Mouse (Mus musculus) lung, embryonic 14.5 days (tissue): ENCODE measurements around the gene Grin3b. TPM values are rescaled to one million over a fixed set of nuclear protein-coding genes. Genes with fewer than 3 reads are reported as not detected.

Source experiments
- ATAC-seq: fragments of 200-750 bp; cut with Nextera tagmentation; 2 replicates; pipeline ENCODE4 v1.8.0; 2017; ENCODE audit warnings: mild to moderate bottlenecking, moderate TSS enrichment, moderate library complexity; ENCODE audit not compliant: insufficient read depth
- DNase-seq: peaks from one replicate; pipeline ENCODE4 v3.0.0-alpha.2; 2015
- H3K27ac ChIP-seq: fragments of 300-500 bp; sonication (generic); 2 replicates; pipeline ENCODE4 v1.5.1; 2014; ENCODE audit warnings: low read depth, mild to moderate bottlenecking, moderate library complexity
- H3K27me3 ChIP-seq: fragments of 300-500 bp; sonication (generic); 2 replicates; pipeline ENCODE4 v1.6.1; 2014; ENCODE audit warnings: low read length, control low read depth; ENCODE audit not compliant: insufficient read depth
- H3K36me3 ChIP-seq: fragments of 300-500 bp; sonication (generic); 2 replicates; pipeline ENCODE4 v1.6.1; 2014; ENCODE audit warnings: control low read depth; ENCODE audit not compliant: insufficient read depth
- H3K4me1 ChIP-seq: fragments of 300-500 bp; sonication (generic); 2 replicates; pipeline ENCODE4 v1.6.1; 2014; ENCODE audit warnings: antibody characterized with exemption, control low read depth; ENCODE audit not compliant: insufficient read depth
- H3K4me2 ChIP-seq: fragments of 300-500 bp; sonication (generic); 2 replicates; pipeline ENCODE4 v1.6.1; 2014; ENCODE audit warnings: mild to moderate bottlenecking
- H3K4me3 ChIP-seq: fragments of 300-500 bp; sonication (generic); 2 replicates; pipeline ENCODE4 v1.5.1; 2014; ENCODE audit warnings: low read depth, low read length
- H3K9ac ChIP-seq: fragments of 300-500 bp; sonication (generic); 2 replicates; pipeline ENCODE4 v1.6.1; 2014
- H3K9me3 ChIP-seq: fragments of 300-500 bp; sonication (generic); 2 replicates; pipeline ENCODE4 v1.6.1; 2016; ENCODE audit warnings: low read depth, low read length, control low read depth
- CTCF ChIP-seq: IDR thresholded peaks from 2 replicates; pipeline ENCODE4 v1.5.1; 2016; ENCODE audit warnings: antibody characterized with exemption, low read depth
- WGBS: fragments of 180-500 bp; shearing (Covaris S2); extraction: QIAGEN DNeasy Blood & Tissue Kit; methylation state at CpG from one replicate; pipeline ENCODE4 v1.1.7; 2014; 5-methylcytosine and 5-hydroxymethylcytosine counted together
- polyA plus RNA-seq: library from polyadenylated mRNA; unstranded; fragments of >200 nt; fragmentation: Nextera tagmentation; extraction: Ambion mirVana; gene quantifications from 2 replicates; pipeline ENCODE4 v1.2.1, GENCODE M21; 2014

Grin3b gene
- polyA plus RNA-seq, 1 experiment from 2014 or later, result 0.41 TPM

DNA sequence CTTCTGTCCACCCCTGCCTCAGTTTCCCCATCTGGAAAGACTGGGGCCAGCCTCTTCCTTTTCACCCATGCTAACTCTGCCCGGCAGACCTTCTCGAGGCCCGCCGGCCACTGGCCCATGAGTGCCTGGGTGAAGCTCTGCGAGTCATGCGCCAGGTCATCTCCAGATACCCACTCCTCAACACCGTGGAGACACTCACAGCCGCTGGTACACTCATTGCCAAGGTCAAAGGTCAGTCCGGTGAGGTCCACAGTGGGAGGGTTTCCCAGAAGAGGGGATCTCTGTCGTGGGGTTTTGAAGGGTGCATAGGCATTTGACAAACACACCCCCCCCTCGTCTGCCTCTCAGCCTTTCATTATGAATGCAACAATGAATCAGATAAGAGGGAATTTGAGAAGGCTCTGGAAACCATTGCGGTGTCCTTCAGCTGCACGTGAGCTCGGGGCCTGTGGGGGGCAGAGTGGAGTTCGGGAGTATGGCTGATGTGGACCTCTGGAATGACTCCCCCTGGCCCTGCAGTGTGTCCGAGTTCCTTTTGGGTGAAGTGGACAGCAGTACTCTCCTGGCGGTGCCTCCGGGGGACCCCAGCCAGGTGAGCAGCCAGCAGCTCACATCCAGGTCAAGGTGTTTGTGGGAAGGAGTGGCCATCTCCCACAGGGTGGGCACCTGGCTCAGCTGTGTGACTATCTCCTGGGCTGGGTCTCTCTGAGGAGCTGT, 50.2 kb downstream of the Grin3b start:
- no peak for DNase-seq

DNA sequence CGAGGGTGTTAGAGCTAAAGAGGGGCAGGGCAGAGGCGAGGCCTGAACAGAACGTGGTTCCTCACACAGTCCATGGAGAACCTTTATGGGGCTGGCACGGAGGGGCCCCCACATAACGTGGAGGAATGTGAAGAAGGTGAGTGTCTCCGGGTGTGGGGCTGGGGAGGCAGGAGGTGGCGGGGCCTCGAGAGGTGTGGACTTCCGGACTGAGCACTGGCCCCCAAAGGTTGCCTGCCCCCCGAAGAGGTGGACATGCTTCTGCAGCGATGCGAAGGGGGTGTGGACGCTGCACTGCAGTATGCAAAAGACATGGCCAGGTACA, 50.8 kb downstream of the Grin3b start:
- Histone ChIP-seq H3K36me3 (peaks cover 23% of the 10 kb centered on the region), H3K27me3 (no peaks in the 10 kb centered on the region), H3K4me2 (no peak overlapping the region), H3K9ac (no peak overlapping the region), H3K9me3 (no peaks in the 10 kb centered on the region), H3K4me3 (no peak overlapping the region), H3K4me1 (no peaks in the 10 kb centered on the region; the same call in 1 of the 2 replicates), H3K27ac (no peak overlapping the region)
- DNase-seq, result no peak
- 83% methylated on average over 13 of the region's 13 CpGs for WGBS
- ATAC-seq, result no peak
- no peak for TF ChIP-seq CTCF

More for the DNA sequence above, 50.2 kb downstream of the Grin3b start:
- no peaks in the 10 kb centered on the region; the same call in none of the 2 replicates for H3K4me1 ChIP-seq
- H3K36me3 ChIP-seq, result peaks cover 18% of the 10 kb centered on the region
- ATAC-seq, result no peak
- peak overlapping the region; percentile 59 for H3K4me2 ChIP-seq
- H3K9ac ChIP-seq, result peak overlapping the region; percentile 49; the same call in 1 of the 2 replicates
- H3K27ac ChIP-seq, result no peak overlapping the region
- H3K27me3 ChIP-seq, result no peaks in the 10 kb centered on the region; the same call in 1 of the 2 replicates
- peak; percentile 31 for TF ChIP-seq CTCF
- WGBS, result 73% methylated on average over 18 of the region's 18 CpGs
- peak overlapping the region; percentile 35 for H3K4me3 ChIP-seq
- no peaks in the 10 kb centered on the region for H3K9me3 ChIP-seq

DNA sequence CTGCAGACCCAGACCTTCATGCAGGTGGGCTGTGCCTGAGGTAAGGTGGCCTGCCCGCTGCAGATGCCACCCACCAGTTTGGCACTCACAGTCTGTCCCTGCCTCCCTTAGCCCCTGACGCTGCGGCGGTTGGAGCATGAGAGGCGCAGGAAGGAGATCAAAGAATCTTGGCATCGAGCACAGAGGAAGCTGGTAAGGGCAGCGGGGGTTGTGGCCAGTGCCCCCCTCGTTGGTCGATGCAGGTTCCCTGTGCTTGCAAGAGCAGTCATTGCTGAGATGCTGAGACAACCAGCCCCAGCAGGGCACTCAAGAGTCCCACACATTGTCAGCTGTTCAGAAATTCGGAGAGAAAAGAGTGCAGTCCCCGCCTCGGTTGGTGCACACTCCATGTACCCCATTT, 51.6 kb downstream of the Grin3b start:
- no peaks in the 10 kb centered on the region; the same call in 1 of the 2 replicates for H3K4me1 ChIP-seq
- no peak for TF ChIP-seq CTCF
- H3K4me2 ChIP-seq, result no peak overlapping the region
- no peak overlapping the region for H3K9ac ChIP-seq
- H3K36me3 ChIP-seq, result peaks cover 31% of the 10 kb centered on the region
- ATAC-seq (no peak), DNase-seq (no peak)
- H3K27ac ChIP-seq, result no peak overlapping the region
- no peaks in the 10 kb centered on the region for H3K9me3 ChIP-seq
- WGBS, result 90% methylated on average over 12 of the region's 12 CpGs
- no peak overlapping the region for H3K4me3 ChIP-seq
- no peaks in the 10 kb centered on the region for H3K27me3 ChIP-seq

DNA sequence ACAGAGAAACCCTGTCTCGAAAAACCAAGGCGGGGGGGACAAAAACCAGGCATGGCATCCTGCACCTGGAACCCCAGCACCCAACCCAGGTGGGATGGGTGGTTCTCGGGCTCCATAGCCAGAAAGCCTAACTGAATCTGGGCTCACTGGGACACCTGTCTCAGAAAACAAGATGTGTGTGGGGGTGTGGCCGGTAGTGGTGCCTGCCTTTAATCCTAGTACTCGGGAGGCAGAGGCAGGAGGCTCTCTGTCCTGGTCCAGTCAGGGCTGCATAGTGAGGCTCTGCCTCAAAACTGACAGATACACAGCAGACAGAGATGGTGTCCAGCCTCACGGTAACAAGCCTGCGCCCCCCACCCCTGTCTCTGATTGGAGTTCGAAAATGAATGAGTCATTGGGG, 52.3 kb downstream of the Grin3b start:
- H3K27me3 ChIP-seq, result no peaks in the 10 kb centered on the region
- ATAC-seq, result no peak
- no peak overlapping the region for H3K9ac ChIP-seq
- no peak for TF ChIP-seq CTCF
- H3K36me3 ChIP-seq, result peaks cover 34% of the 10 kb centered on the region
- no peak for DNase-seq
- H3K27ac ChIP-seq, result no peak overlapping the region
- no peaks in the 10 kb centered on the region; the same call in 1 of the 2 replicates for H3K4me1 ChIP-seq
- H3K4me2 ChIP-seq, result no peak overlapping the region
- WGBS, result 93% methylated on average over 8 of the region's 8 CpGs
- H3K9me3 ChIP-seq, result no peaks in the 10 kb centered on the region
- no peak overlapping the region for H3K4me3 ChIP-seq

DNA sequence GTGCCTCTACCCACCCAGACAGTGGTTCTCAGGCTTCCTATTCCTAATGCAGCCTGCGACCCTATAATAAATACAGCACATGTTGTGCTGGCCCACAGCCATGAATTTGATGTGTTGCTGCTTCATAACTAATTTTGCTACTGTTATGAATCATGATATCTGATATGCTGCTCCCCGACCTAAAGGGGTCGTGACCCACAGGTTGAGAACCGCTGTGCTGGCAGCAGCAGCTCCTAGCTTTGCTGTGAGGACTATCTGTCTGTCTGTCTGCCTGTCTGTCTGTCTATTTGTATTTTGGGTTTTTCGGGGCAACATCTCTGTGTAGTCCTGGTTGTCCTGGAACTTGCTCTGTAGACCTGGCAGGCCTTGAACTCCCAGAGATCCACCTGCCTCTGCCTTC, 53.2 kb downstream of the Grin3b start:
- H3K4me2 ChIP-seq, result no peak overlapping the region
- DNase-seq (no peak), ATAC-seq (no peak)
- no peaks in the 10 kb centered on the region for H3K9me3 ChIP-seq
- no peaks in the 10 kb centered on the region; the same call in 1 of the 2 replicates for H3K4me1 ChIP-seq
- H3K27ac ChIP-seq, result no peak overlapping the region
- peaks cover 37% of the 10 kb centered on the region for H3K36me3 ChIP-seq
- no peak overlapping the region for H3K4me3 ChIP-seq
- no peak for TF ChIP-seq CTCF
- WGBS, result 70% methylated on average over 5 of the region's 5 CpGs
- no peaks in the 10 kb centered on the region for H3K27me3 ChIP-seq
- H3K9ac ChIP-seq, result no peak overlapping the region

DNA sequence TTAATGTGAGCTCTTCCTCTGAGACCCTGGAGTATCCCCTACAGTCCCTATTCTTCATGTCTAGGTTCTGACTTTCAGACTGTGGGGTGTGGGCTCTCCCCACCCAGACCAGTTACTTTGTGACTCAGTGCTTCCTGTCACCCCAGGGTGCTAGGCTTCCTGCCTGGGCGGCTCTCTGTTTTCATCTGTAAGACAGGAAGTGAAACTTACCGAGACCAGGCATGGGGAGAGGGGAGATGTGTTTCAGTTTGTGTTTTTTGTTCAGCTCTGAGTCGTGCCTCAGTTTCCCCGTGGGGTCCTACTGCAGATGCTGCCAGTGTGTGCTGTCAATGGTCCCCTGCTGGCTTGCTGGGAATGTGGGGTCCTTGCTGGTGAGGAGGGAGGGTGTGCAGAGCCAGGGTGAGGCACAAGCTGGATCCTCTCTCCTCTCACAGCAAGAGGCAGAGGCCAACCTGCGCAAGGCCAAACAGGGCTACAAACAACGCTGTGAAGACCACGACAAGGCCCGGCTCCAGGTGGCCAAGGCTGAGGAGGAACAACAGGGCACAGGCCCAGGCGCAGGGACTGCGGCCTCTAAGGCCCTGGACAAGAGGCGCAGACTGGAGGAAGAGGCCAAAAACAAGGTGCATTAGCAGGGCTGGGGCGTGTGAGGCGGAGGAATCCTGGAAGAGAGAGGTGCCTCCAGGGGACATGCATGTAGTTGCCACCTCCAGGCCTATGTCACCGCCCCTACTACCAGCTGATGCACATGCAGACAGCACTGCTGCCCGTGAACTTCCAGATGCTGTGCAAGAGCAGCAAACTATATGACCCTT, 53.9 kb downstream of the Grin3b start:
- Histone ChIP-seq H3K4me2 (no peak overlapping the region), H3K27ac (peak overlapping the region; percentile 46; the same call in 1 of the 2 replicates), H3K4me1 (no peaks in the 10 kb centered on the region; the same call in 1 of the 2 replicates), H3K9ac (no peak overlapping the region), H3K27me3 (no peaks in the 10 kb centered on the region), H3K36me3 (peaks cover 44% of the 10 kb centered on the region), H3K9me3 (no peaks in the 10 kb centered on the region), H3K4me3 (no peak overlapping the region)
- DNase-seq (no peak), ATAC-seq (no peak)
- TF ChIP-seq CTCF, result no peak
- WGBS, result 73% methylated on average over 15 of the region's 15 CpGs

DNA sequence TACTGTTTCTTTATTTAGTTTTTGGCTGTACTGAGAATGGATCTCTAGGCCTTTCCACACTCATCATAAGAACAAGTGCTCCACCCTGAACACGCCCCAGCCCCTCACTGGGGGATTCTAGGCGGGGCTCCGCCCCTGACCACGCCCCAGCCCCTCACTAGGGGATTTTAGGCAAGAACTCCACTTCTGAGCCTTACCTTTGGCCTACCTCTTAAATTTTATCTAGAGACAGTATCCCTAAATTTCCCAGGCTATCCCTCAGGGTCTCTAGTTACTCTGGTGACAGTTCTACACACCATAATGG, 54.5 kb downstream of the Grin3b start:
- no peak for TF ChIP-seq CTCF
- ATAC-seq (no peak), DNase-seq (no peak)
- Histone ChIP-seq H3K4me3 (no peak overlapping the region), H3K4me2 (no peak overlapping the region), H3K9ac (no peak overlapping the region), H3K4me1 (no peaks in the 10 kb centered on the region), H3K36me3 (peaks cover 44% of the 10 kb centered on the region), H3K9me3 (no peaks in the 10 kb centered on the region), H3K27me3 (no peaks in the 10 kb centered on the region), H3K27ac (no peak overlapping the region)
- 53% methylated on average over 4 of the region's 4 CpGs for WGBS
